Mouse (Mus musculus) CH12.LX (cell line): Measurements from ENCODE around the gene Rex2. TPM values are rescaled to one million over a fixed set of nuclear protein-coding genes. Genes with fewer than 3 reads are reported as not detected.
"Not testable (repeated sequence)": the region's sequence is repeated elsewhere in the genome, so short reads cannot be mapped to it uniquely, and the experiment has no call there.

Source experiments
- DNase-seq: peaks from one replicate; pipeline ENCODE4 v3.0.0-alpha.2; 2013; ENCODE audit errors: extremely low read depth
- H3K27ac ChIP-seq: 2 replicates; pipeline ENCODE4 v1.5.1; 2012; ENCODE audit warnings: low read depth, mild to moderate bottlenecking, control low read depth, moderate library complexity; ENCODE audit not compliant: insufficient read depth
- H3K27me3 ChIP-seq: replicated peaks from 2 replicates; pipeline ENCODE3; 2012; ENCODE audit warnings: inconsistent platforms
- H3K36me3 ChIP-seq, 2 experiments: replicated peaks in 1 of 2; 2 replicates each; pipeline versions ENCODE3 to v1.6.1; 2012; ENCODE audit warnings: inconsistent platforms in 1 of 2, low read length in 1 of 2, mild to moderate bottlenecking in 1 of 2, mixed read lengths in 1 of 2, moderate library complexity in 1 of 2; ENCODE audit not compliant: control insufficient read depth in 1 of 2, insufficient read depth in 1 of 2
- H3K4me1 ChIP-seq, 2 experiments: 2 replicates each; pipeline ENCODE4 v1.6.1; 2012; ENCODE audit warnings: inconsistent platforms in 1 of 2, moderate library complexity in 1 of 2; ENCODE audit not compliant: insufficient read depth in 2 of 2, control insufficient read depth in 1 of 2
- H3K4me2 ChIP-seq: 2 replicates; pipeline ENCODE4 v1.6.1; 2012; ENCODE audit warnings: low read depth, mild to moderate bottlenecking, control low read depth; ENCODE audit not compliant: poor library complexity, insufficient read depth, severe bottlenecking
- H3K4me3 ChIP-seq, 3 experiments: fragments of 150-350 bp in 1 of 3; sonication (generic) in 1 of 3; replicated peaks in 1 of 3; 2 replicates each; pipeline versions ENCODE3 to v1.5.1; 2011 to 2012; ENCODE audit warnings: low read depth in 2 of 3, low read length in 2 of 3, mild to moderate bottlenecking in 2 of 3, moderate library complexity in 2 of 3, control low read depth in 1 of 3, improper control_type of control experiment in 1 of 3, inconsistent platforms in 1 of 3, mixed read lengths in 1 of 3; ENCODE audit not compliant: poor library complexity in 1 of 3
- H3K79me2 ChIP-seq: replicated peaks from 2 replicates; pipeline ENCODE4 v1.6.1; 2012; ENCODE audit warnings: mild to moderate bottlenecking, moderate library complexity; ENCODE audit not compliant: control insufficient read depth, poor library complexity, insufficient read depth, severe bottlenecking; ENCODE audit errors: extremely low read depth
- H3K9ac ChIP-seq: 2 replicates; pipeline ENCODE4 v1.6.1; 2012; ENCODE audit warnings: low read depth, mild to moderate bottlenecking, control low read depth, moderate library complexity; ENCODE audit not compliant: insufficient read depth
- H3K9me3 ChIP-seq: replicated peaks from 2 replicates; pipeline ENCODE3; 2012; ENCODE audit warnings: low read length, inconsistent platforms, mixed read lengths
- dilution Hi-C: fragments of 300-500 bp; cut with MboI; formaldehyde crosslinking; loops from 2 replicates; pipeline ENCODE4 v1.14.3; 2020; ENCODE audit warnings: low sequenced_read_pairs; ENCODE audit not compliant: extremely low pct_unique_long_range_greater_than_20kb, extremely low pct_ligation_motif_present
- in situ Hi-C: fragments of 300-500 bp; cut with MboI; formaldehyde crosslinking; loops from 3 replicates; pipeline ENCODE4 v1.14.3; 2019; ENCODE audit warnings: low sequenced_read_pairs, low pct_ligation_motif_present, low pct_unique_long_range_greater_than_20kb, mixed read lengths
- polyA plus RNA-seq: library from polyadenylated mRNA; unstranded; fragments of >175 nt; gene quantifications from 2 replicates; pipeline ENCODE4 v1.2.1, GENCODE M21; 2012; ENCODE audit warnings: low read depth; ENCODE audit not compliant: insufficient read length
- total RNA-seq, 2 experiments: library from RNA; depleted of rRNA; stranded (reverse); fragments of 300-350 nt in 1 of 2; fragments of >200 nt in 1 of 2; gene quantifications; 2 replicates each; pipeline ENCODE4 v1.2.3; 2012 to 2014

The Rex2 gene
- total and polyA plus RNA-seq, 3 experiments, result not detected

GRCm38 (mm10) chr4:147065861-147066260 is 44.2 kb downstream of the Rex2 start:
- H3K36me3 ChIP-seq, H3K27me3 ChIP-seq, H3K9me3 ChIP-seq, H3K4me2 ChIP-seq, H3K27ac ChIP-seq, DNase-seq, H3K4me1 ChIP-seq, H3K9ac ChIP-seq, H3K79me2 ChIP-seq, in situ Hi-C loops, dilution Hi-C loops, H3K4me3 ChIP-seq: not testable (repeated sequence)

GRCm38 (mm10) chr4:147066380-147066779 is 44.7 kb downstream of the Rex2 start:
- H3K36me3 ChIP-seq, DNase-seq, H3K27me3 ChIP-seq, H3K9me3 ChIP-seq, H3K4me1 ChIP-seq, H3K79me2 ChIP-seq, H3K27ac ChIP-seq, dilution Hi-C loops, in situ Hi-C loops, H3K4me2 ChIP-seq, H3K9ac ChIP-seq, H3K4me3 ChIP-seq: not testable (repeated sequence)

- not testable (repeated sequence) for H3K9ac ChIP-seq
Measured at GRCm38 (mm10) chr4:147095641-147096040, 74.0 kb downstream of the Rex2 start.

GRCm38 (mm10) chr4:147101666-147102626 is 80.3 kb downstream of the Rex2 start:
- H3K36me3 ChIP-seq, H3K79me2 ChIP-seq, H3K4me3 ChIP-seq, H3K4me2 ChIP-seq, H3K4me1 ChIP-seq, H3K27ac ChIP-seq, in situ Hi-C loops, DNase-seq, H3K9ac ChIP-seq, H3K27me3 ChIP-seq, dilution Hi-C loops, H3K9me3 ChIP-seq: not testable (repeated sequence)

More at GRCm38 (mm10) chr4:147095641-147096040, 74.0 kb downstream of the Rex2 start:
- H3K4me3 ChIP-seq, H3K4me2 ChIP-seq, H3K27ac ChIP-seq, dilution Hi-C loops, in situ Hi-C loops, H3K36me3 ChIP-seq, H3K9me3 ChIP-seq, H3K4me1 ChIP-seq, H3K27me3 ChIP-seq, H3K79me2 ChIP-seq, DNase-seq: not testable (repeated sequence)

- H3K4me3 ChIP-seq, H3K36me3 ChIP-seq, DNase-seq, H3K4me1 ChIP-seq, H3K4me2 ChIP-seq, H3K9me3 ChIP-seq, H3K9ac ChIP-seq, in situ Hi-C loops, dilution Hi-C loops, H3K79me2 ChIP-seq, H3K27ac ChIP-seq, H3K27me3 ChIP-seq: not testable (repeated sequence)
Measured at GRCm38 (mm10) chr4:147103814-147104213, 82.2 kb downstream of the Rex2 start.
